Mouse (Mus musculus) c-Kit-positive CD71-negative TER-119-negative erythroid progenitor cells, embryonic 14.5 days (primary cell): Measurements from ENCODE around the gene Gpr84.

Experiments
- DNase-seq: peaks from one replicate; pipeline ENCODE4 v3.0.0-alpha.2; 2013; ENCODE audit warnings: low read depth

Gene Gpr84

GRCm38 (mm10) chr15:103310365-103310910, at the start of gene Gpr84:
Gene Gpr84 (minus strand): TSS chr15:103310612.
- DNase-seq: no peak

GRCm38 (mm10) chr15:103359869-103360602, 49.6 kb upstream of the Gpr84 start:
- no peak for DNase-seq

- DNase-seq: no peak
Measured at GRCm38 (mm10) chr15:103359122-103359510, 48.7 kb upstream of the Gpr84 start.

DNA sequence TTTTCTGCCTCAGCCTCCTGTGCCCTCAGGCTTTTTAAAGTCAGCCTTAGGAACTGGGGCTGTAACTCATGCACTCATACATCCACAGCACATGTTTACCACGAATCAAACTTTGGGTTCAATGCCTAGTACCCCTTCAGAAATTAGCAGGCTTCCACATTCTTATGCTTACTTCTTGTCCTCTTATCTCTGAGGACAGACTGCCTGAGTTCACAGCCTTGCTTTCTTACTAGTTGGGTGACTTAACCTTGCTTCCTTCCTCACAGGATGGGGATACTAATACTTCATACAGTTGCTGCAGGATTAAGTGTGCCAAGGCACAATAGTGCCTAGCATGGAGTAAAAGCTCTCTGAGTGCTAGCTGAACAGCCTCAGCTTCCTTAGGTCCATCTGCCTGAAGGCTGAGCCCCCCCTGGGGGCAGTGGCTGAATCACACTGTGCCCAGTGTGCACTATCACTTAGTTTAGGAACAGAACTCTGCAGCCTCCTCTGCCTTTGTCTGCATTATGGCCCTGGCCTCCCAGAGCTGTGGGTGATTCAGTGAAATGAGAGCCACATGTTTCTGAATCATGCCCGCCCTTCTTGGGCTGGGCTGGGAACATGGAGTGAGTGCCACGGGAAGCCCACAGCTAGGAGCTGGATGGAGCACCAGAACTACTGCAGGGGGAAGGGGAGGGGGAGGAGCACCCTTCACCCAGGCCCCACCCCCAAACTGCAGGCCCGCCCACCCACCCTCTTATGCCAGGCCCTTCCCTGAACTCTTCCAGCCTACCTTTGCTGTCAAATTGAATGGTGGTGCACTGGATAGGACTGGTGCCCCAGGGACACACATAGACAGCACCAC, 48.1 kb upstream of the Gpr84 start:
- no peak for DNase-seq

DNA sequence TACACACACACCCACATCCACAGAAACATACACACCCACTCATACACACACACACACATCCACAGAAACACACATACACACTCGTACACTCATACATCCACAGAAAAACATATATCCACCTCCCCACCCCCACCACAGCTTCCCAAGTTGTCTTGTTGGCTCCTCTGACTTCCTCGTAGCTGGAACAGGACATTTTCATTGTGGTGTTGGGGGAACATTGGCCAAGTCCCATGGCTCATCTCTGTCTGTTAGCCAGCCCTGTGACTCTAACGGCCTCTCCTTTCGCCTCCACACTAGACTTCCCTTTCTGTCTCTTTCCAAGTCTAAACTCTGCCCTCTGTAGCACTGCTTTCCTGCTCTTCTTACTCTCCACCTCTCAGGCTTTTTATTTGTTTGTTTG, 47.4 kb upstream of the Gpr84 start:
- no peak for DNase-seq

GRCm38 (mm10) chr15:103356130-103356529, 45.7 kb upstream of the Gpr84 start:
- DNase-seq: no peak

DNA sequence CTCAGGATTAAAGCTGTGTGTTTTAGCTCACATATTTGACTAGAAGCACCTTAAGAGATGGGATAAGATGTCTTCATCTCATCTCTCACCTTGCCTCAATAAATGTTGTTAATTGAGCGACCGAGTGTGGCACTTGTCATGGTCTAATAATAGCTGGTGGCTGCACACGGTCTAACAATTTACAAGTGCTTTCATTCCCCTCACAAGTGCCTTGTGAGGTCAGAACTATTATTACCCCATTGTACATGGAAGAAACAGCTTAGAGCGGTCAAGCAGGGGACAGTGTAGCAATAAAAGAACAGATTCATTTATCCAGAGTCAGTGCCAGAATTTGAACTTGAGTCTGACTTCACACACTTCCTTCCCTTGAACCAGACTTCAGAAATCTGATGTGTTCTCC, 45.0 kb upstream of the Gpr84 start:
- no peak for DNase-seq

GRCm38 (mm10) chr15:103354690-103355089, 44.3 kb upstream of the Gpr84 start:
- DNase-seq: no peak

- DNase-seq: no peak
Measured at GRCm38 (mm10) chr15:103353511-103354256, 43.3 kb upstream of the Gpr84 start.

GRCm38 (mm10) chr15:103352856-103353255, 42.4 kb upstream of the Gpr84 start:
- DNase-seq: no peak

- DNase-seq: no peak
Measured at GRCm38 (mm10) chr15:103347275-103347684, 36.9 kb upstream of the Gpr84 start.

DNA sequence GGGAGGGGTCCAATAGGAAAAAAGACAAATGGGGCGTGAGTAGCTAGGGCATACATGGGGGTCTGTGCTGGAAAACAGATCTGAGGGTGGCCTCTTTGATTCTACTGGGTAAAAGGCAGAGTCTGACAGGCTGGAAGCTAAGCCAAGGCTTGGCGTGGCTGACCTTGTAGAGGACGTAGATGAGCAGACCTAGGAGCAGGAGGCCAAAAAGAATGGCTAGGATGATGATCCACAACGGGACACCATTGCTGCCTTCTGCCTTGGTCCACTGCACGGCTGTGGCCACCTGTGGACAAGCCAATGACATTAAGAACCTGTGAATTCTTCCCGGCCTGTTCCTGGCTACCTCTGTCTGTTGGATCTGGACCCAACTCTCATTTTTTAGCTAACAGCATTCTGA, 35.4 kb upstream of the Gpr84 start:
- no peak for DNase-seq

DNA sequence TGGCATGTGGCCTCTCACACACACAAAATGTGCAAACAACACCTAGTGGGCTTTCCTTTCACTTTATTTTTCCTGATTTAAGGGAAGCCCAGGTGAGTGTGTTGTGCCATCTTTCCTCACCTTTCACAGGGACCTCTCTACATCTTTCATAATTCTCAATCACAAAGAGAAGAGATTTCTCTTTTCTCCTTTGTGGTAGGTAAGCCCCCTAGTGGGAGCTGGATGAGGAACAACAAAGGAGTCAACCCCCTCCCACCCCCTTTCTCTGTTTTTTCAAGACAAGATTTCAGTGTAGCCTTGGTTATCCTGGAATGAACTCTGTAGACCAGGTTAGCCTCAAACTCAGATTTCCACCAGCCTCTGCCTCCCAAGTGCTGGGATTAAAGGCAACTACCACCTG, 33.1 kb upstream of the Gpr84 start:
- no peak for DNase-seq

DNA sequence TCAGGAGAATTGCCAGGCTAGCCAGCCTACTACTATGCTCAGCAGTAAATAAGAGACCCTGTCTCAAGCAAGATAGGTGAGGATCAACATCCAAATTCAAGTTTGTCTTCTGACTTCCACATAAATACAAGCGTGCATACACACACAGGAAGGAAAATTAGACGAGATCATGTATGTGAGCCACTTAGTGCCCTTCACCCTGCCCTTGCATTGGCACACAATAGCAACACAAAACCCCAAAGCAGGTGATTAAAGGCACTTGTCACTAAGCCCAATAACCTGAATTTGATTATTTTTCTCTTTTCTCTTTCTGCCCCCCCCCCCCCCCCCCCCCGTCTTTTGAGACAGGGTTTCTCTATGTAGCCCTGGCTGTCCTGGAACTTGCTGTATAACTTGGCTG, 32.6 kb upstream of the Gpr84 start:
- no peak for DNase-seq

DNA sequence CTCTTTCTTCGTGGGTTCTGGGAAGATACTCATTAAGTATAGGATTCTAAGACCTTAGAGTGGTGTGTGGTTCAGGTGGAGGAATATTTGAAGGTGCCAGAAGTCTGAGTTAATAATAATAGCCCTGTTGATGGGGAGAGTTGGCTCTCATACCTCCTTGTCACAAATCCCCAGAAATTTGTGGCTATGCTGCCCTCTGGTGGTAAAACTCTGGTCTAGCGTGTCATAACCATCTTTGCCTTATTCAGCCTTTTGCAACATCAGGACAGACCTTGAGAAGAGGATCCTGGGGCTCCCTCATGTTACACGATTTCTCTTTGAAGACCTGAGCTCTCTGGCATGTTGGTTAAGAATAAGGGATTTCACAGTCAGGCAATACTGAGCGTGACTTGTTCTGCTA, 32.0 kb upstream of the Gpr84 start:
- peak; percentile 88 for DNase-seq

GRCm38 (mm10) chr15:103341547-103341946, 31.1 kb upstream of the Gpr84 start:
- no peak for DNase-seq

- DNase-seq: no peak
Measured at GRCm38 (mm10) chr15:103340786-103341185, 30.4 kb upstream of the Gpr84 start.

DNA sequence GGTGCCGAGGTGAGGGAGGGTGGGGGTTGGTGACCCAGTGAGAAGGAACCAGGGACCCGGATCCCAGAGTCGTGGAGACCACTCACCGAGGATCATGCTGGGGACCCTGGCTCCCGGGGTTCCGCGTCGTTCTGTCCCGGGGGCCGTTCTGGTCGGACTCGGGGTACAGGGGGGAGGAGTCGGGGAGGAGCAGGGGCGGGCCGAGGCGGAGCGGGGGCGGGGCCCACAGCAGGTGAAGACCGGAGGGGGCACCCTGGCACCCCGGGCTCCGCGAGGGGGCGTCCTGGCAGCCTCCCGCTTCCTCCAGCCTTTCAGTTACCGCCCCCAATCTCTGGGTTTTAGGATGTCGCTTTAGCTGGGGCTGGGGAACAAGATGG, 29.5 kb upstream of the Gpr84 start, which contains the start of gene Zfp385a:
Gene Zfp385a, minus strand, starts transcription at position 133 of the 377 bp plus-strand sequence.
- no peak for DNase-seq

DNA sequence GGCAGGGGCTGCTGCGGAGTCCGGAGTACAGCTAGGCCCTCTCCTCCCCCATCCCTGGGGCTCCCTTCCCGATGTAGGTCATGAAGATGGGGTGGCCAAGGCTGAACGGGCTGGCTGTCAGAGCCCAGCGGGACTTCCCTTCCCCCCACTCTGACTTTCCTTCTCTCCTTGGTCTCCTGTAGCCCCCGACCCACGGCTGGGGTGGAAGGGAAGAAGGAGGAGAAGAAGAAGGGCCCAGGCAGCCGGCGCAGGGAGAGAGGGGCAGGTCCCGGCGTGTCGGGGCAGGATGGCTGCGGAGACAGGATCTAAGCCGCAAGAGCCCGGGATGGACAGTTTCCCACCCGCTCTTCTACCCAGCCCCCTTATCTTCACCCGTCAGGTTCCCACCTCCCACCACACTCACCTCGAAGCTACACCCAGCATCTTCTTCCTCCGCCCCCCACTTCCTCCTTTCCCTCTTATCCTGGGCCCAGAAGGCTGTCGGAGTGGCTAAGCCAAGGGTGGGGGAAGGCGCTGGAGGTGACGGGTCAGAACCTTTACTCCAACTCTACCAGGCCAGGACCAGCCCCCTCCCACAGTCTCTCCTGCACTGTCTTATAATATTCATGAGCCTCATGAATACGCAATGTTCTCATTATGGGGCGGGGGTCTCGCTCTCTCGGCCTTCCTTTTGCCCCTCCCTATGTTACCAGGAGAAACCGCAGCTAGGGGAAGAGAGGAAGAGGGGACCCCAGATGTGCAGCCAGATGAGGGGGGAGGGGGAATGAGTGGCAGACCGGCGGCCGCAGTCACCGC, 29.0 kb upstream of the Gpr84 start:
- no peak for DNase-seq

DNA sequence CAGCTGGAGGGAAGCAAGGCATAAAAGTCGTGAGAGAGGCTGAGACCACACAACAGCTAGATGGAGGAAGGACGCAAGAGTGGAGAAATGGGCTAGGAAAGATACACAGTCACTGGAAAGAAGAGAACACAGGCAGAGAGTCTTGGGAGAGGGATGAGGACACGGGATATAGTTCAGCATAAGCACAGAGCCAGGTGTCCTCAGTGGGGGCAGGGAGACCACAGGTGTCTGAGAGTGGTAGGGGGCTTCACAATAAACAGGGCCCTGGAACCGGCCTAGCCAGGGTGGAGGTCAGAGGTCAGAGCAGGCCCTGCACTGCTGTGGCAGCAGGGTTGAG, 28.4 kb upstream of the Gpr84 start:
- DNase-seq: no peak

DNA sequence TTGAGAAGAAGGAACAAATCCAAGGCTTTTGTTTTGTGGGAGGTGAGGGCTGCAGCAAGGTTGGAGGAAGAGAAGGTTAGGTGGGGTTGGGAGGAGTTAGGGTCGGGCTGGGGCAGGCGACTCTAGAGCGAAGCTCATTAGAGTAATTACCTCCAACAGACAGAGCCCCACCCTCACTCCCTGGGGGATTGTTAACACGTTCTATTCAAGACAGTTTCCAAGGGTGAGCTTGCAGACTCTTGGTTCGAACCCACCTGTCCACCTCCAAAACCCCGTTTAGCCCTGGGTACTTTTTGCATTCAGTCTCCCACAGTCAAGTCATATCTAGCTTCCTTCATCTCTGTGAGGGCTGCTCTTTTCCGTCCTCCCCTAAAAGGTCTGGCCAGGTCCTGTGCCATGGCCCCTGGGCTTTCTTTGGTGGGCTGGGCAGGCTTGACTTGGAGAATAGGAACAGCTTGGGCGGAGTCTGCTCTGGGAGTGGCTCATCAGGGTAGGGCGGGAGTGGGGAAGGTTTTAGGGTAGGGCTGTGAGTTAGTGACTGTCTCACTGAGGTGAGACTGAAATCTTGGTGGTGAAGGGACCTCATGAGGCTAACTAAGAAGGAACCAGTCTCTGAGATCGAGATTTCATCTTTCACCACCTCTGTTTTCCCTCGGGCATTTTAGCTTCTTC, 26.7 kb upstream of the Gpr84 start:
- DNase-seq: no peak
